Mouse (Mus musculus) forebrain, embryonic 11.5 days (tissue): ENCODE measurements around the gene Gm49450. TPM values are rescaled to one million over a fixed set of nuclear protein-coding genes. Genes with fewer than 3 reads are reported as not detected.

Source experiments
- ATAC-seq: fragments of 200-750 bp; cut with Nextera tagmentation; replicated peaks from 2 replicates; pipeline ENCODE4 v1.8.0; 2017; ENCODE audit warnings: moderate TSS enrichment; ENCODE audit not compliant: low FRiP score
- DNase-seq: peaks from one replicate; pipeline ENCODE4 v3.0.0-alpha.2; 2017; ENCODE audit warnings: low spot score
- H3K27ac ChIP-seq: fragments of 300-500 bp; sonication (generic); 2 replicates; pipeline ENCODE4 v1.5.1; 2014; ENCODE audit warnings: low read depth, low read length
- H3K27me3 ChIP-seq: fragments of 300-500 bp; sonication (generic); 2 replicates; pipeline ENCODE4 v1.6.1; 2014; ENCODE audit warnings: mild to moderate bottlenecking, low read length, mixed read lengths; ENCODE audit not compliant: control insufficient read depth, insufficient read depth
- H3K36me3 ChIP-seq: fragments of 300-500 bp; sonication (generic); 2 replicates; pipeline ENCODE4 v1.6.1; 2014; ENCODE audit warnings: mild to moderate bottlenecking, low read length, moderate library complexity, mixed read lengths; ENCODE audit not compliant: control insufficient read depth, insufficient read depth
- H3K4me1 ChIP-seq: fragments of 300-500 bp; sonication (generic); replicated peaks from 2 replicates; pipeline ENCODE4 v1.6.1; 2014; ENCODE audit warnings: low read length, mixed read lengths; ENCODE audit not compliant: control insufficient read depth, insufficient read depth
- H3K4me2 ChIP-seq: fragments of 300-500 bp; sonication (generic); 2 replicates; pipeline ENCODE4 v1.6.1; 2014; ENCODE audit warnings: low read depth, mild to moderate bottlenecking, low read length, moderate library complexity, mixed read lengths; ENCODE audit not compliant: severe bottlenecking
- H3K4me3 ChIP-seq: fragments of 300-500 bp; sonication (generic); 2 replicates; pipeline ENCODE4 v1.5.1; 2014; ENCODE audit warnings: low read depth, low read length
- H3K9ac ChIP-seq: fragments of 300-500 bp; sonication (generic); 2 replicates; pipeline ENCODE4 v1.6.1; 2014; ENCODE audit warnings: low read length
- H3K9me3 ChIP-seq: fragments of 300-500 bp; sonication (generic); 2 replicates; pipeline ENCODE4 v1.6.1; 2016; ENCODE audit warnings: low read length, mixed read lengths; ENCODE audit not compliant: control insufficient read depth
- WGBS: fragments of 180-500 bp; shearing (Covaris S2); extraction: QIAGEN DNeasy Blood & Tissue Kit; methylation state at CpG from one replicate; pipeline ENCODE4 v1.1.7; 2014; 5-methylcytosine and 5-hydroxymethylcytosine counted together
- polyA plus RNA-seq: library from polyadenylated mRNA; unstranded; fragments of >200 nt; fragmentation: Nextera tagmentation; extraction: Ambion mirVana; gene quantifications from 2 replicates; pipeline ENCODE4 v1.2.1, GENCODE M21; 2014

The Gm49450 gene
- polyA plus RNA-seq, 1 experiment from 2014 or later, result not detected

GRCm38 (mm10) chr15:98987661-98988181 is 34.4 kb upstream of the Gm49450 start:
- peak overlapping the region; percentile 44 for H3K9ac ChIP-seq
- WGBS, result 26% methylated on average over 8 of the region's 8 CpGs
- peak overlapping the region; percentile 29; the same call in 1 of the 2 replicates for H3K4me2 ChIP-seq
- H3K4me3 ChIP-seq, result no peak overlapping the region
- no peaks in the 10 kb centered on the region for H3K9me3 ChIP-seq
- H3K27me3 ChIP-seq, result no peaks in the 10 kb centered on the region
- peaks cover 66% of the 10 kb centered on the region for H3K4me1 ChIP-seq
- ATAC-seq, result no peak
- peak overlapping the region; percentile 75 for H3K27ac ChIP-seq
- no peaks in the 10 kb centered on the region for H3K36me3 ChIP-seq
- no peak for DNase-seq

- ATAC-seq (peak; percentile 37; the same call in 1 of the 2 replicates), DNase-seq (peak; percentile 63)
- Histone ChIP-seq H3K36me3 (no peaks in the 10 kb centered on the region), H3K4me3 (no peak overlapping the region; the same call in 1 of the 2 replicates), H3K4me1 (peaks cover 63% of the 10 kb centered on the region), H3K27ac (peak overlapping the region; percentile 75), H3K9ac (peak overlapping the region; percentile 44), H3K4me2 (peak overlapping the region; percentile 29; the same call in 1 of the 2 replicates), H3K27me3 (no peaks in the 10 kb centered on the region), H3K9me3 (no peaks in the 10 kb centered on the region)
- 5% methylated on average over 7 of the region's 7 CpGs for WGBS
Observed at GRCm38 (mm10) chr15:98987077-98987630, 33.8 kb upstream of the Gm49450 start.

GRCm38 (mm10) chr15:98985982-98986715 is 32.8 kb upstream of the Gm49450 start:
- H3K27ac ChIP-seq, result peak overlapping the region; percentile 75
- H3K36me3 ChIP-seq, result no peaks in the 10 kb centered on the region
- no peak for ATAC-seq
- H3K4me1 ChIP-seq, result peaks cover 55% of the 10 kb centered on the region
- peak overlapping the region; percentile 51 for H3K4me2 ChIP-seq
- peak; percentile 55 for DNase-seq
- no peaks in the 10 kb centered on the region for H3K9me3 ChIP-seq
- 21% methylated on average over 12 of the region's 12 CpGs for WGBS
- no peaks in the 10 kb centered on the region for H3K27me3 ChIP-seq
- H3K4me3 ChIP-seq, result peak overlapping the region; percentile 26
- H3K9ac ChIP-seq, result peak overlapping the region; percentile 75

- peaks cover 48% of the 10 kb centered on the region for H3K4me1 ChIP-seq
- H3K9me3 ChIP-seq, result no peaks in the 10 kb centered on the region
- peak overlapping the region; percentile 26 for H3K4me3 ChIP-seq
- WGBS, result 5% methylated on average over 29 of the region's 29 CpGs
- peak overlapping the region; percentile 51 for H3K4me2 ChIP-seq
- no peaks in the 10 kb centered on the region for H3K27me3 ChIP-seq
- H3K36me3 ChIP-seq, result no peaks in the 10 kb centered on the region
- DNase-seq (peak; percentile 76), ATAC-seq (peak; percentile 53)
- peak overlapping the region; percentile 75 for H3K9ac ChIP-seq
- peak overlapping the region; percentile 75 for H3K27ac ChIP-seq
Observed at GRCm38 (mm10) chr15:98985240-98985981, 32.1 kb upstream of the Gm49450 start.

- peak overlapping the region; percentile 73; the same call in 1 of the 2 replicates for H3K27ac ChIP-seq
- DNase-seq (peak; percentile 52), ATAC-seq (no peak)
- peak overlapping the region; percentile 51; the same call in 1 of the 2 replicates for H3K4me2 ChIP-seq
- peak overlapping the region; percentile 13; the same call in 1 of the 2 replicates for H3K4me3 ChIP-seq
- no peaks in the 10 kb centered on the region for H3K36me3 ChIP-seq
- WGBS, result 37% methylated on average over 6 of the region's 6 CpGs
- no peaks in the 10 kb centered on the region for H3K27me3 ChIP-seq
- H3K9ac ChIP-seq, result peak overlapping the region; percentile 43; the same call in 1 of the 2 replicates
- H3K4me1 ChIP-seq, result peaks cover 41% of the 10 kb centered on the region
- H3K9me3 ChIP-seq, result no peaks in the 10 kb centered on the region
Observed at GRCm38 (mm10) chr15:98984681-98985080, 31.3 kb upstream of the Gm49450 start.

GRCm38 (mm10) chr15:98983431-98984081 is 30.2 kb upstream of the Gm49450 start:
- no peaks in the 10 kb centered on the region for H3K36me3 ChIP-seq
- DNase-seq (peak; percentile 74), ATAC-seq (peak; percentile 45)
- 23% methylated on average over 16 of the region's 16 CpGs for WGBS
- H3K27ac ChIP-seq, result peak overlapping the region; percentile 80
- H3K9ac ChIP-seq, result peak overlapping the region; percentile 55
- no peaks in the 10 kb centered on the region for H3K27me3 ChIP-seq
- H3K4me3 ChIP-seq, result peak overlapping the region; percentile 9
- H3K4me2 ChIP-seq, result peak overlapping the region; percentile 24; the same call in 1 of the 2 replicates
- H3K4me1 ChIP-seq, result peaks cover 37% of the 10 kb centered on the region
- H3K9me3 ChIP-seq, result no peaks in the 10 kb centered on the region

GRCm38 (mm10) chr15:98982100-98982499 is 28.7 kb upstream of the Gm49450 start:
- 81% methylated on average over 6 of the region's 6 CpGs for WGBS
- no peak overlapping the region for H3K27ac ChIP-seq

More at GRCm38 (mm10) chr15:98982100-98982499, 28.7 kb upstream of the Gm49450 start:
- DNase-seq (no peak), ATAC-seq (no peak)
- no peaks in the 10 kb centered on the region for H3K36me3 ChIP-seq
- H3K4me3 ChIP-seq, result no peak overlapping the region
- no peaks in the 10 kb centered on the region for H3K9me3 ChIP-seq
- no peak overlapping the region for H3K9ac ChIP-seq
- H3K4me2 ChIP-seq, result no peak overlapping the region
- no peaks in the 10 kb centered on the region for H3K27me3 ChIP-seq
- H3K4me1 ChIP-seq, result peaks cover 37% of the 10 kb centered on the region
